Mouse (Mus musculus) olfactory bulb, adult 2 months (tissue): ENCODE results near the gene Pmpcb. TPM values are rescaled to one million over a fixed set of nuclear protein-coding genes. Genes with fewer than 3 reads are reported as not detected.

ENCODE experiments used
- H3K27ac ChIP-seq: fragments of 200-500 bp; 2 replicates; pipeline ENCODE4 v1.5.1; 2012; ENCODE audit warnings: low read depth, low read length; ENCODE audit not compliant: insufficient read depth
- H3K4me1 ChIP-seq: fragments of 200-500 bp; 2 replicates; pipeline ENCODE4 v1.6.1; 2012; ENCODE audit warnings: low read length; ENCODE audit not compliant: control insufficient read depth, insufficient read depth
- H3K4me3 ChIP-seq: fragments of 200-500 bp; 2 replicates; pipeline ENCODE4 v1.5.1; 2012; ENCODE audit warnings: mild to moderate bottlenecking, low read depth, low read length, moderate library complexity; ENCODE audit not compliant: insufficient read depth
- CTCF ChIP-seq: fragments of 200-500 bp; IDR thresholded peaks from 2 replicates; pipeline ENCODE4 v1.5.1; 2012; ENCODE audit warnings: low read depth, mild to moderate bottlenecking, low read length, moderate library complexity; ENCODE audit not compliant: insufficient read depth
- POLR2A ChIP-seq: fragments of 200-500 bp; IDR thresholded peaks from 2 replicates; pipeline ENCODE4 v1.6.1; 2012; ENCODE audit warnings: mild to moderate bottlenecking, low read depth, low read length, moderate library complexity; ENCODE audit not compliant: insufficient read depth
- WGBS: fragments of 180-500 bp; shearing (Covaris S2); methylation state at CpG from one replicate; pipeline ENCODE4 v1.1.7; 2018; 5-methylcytosine and 5-hydroxymethylcytosine counted together
- polyA plus RNA-seq: library from polyadenylated mRNA; stranded (reverse); fragments of >200 nt; gene quantifications from 2 replicates; pipeline ENCODE4 v1.2.4, GENCODE M21; 2012; ENCODE audit warnings: low replicate concordance; ENCODE audit not compliant: missing spikeins, insufficient read depth, insufficient read length

The Pmpcb gene
- polyA plus RNA-seq, 1 experiment: not detected

DNA sequence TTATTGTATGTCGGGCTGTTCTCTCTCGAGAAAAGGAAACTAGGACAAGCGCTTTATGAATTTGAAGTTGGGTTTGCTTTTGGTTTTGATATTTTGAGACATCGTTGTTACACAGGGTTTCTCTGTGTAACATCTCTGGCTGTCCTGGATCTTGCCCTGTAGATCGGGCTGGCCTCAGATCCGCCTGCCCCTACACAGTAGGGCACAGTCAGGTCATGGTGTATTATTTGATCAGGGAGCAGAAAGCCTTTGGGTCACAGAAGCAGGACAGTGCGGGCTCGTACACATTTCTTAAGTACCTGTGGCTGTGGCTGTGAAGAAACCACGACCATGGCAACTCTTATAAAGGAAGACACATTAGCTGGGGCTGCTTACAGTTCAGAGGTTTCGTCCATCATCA is 679 bp downstream of the Pmpcb start:
- WGBS: 17% methylated on average over 10 of the region's 10 CpGs
- H3K4me1 ChIP-seq: peaks cover 7% of the 10 kb centered on the region; the same call in 1 of the 2 replicates

GRCm38 (mm10) chr5:21739120-21739519 is 2.2 kb downstream of the Pmpcb start:
- H3K4me1 ChIP-seq: 0 out of 2 replicates have a peak, but pooled peaks cover 3% of the 10 kb centered on the region
- H3K27ac ChIP-seq: no peak overlapping the region
- no peak for TF ChIP-seq CTCF
- TF ChIP-seq POLR2A: no peak
- H3K4me3 ChIP-seq: no peak overlapping the region
- 88% methylated on average over 11 of the region's 11 CpGs for WGBS

More for the DNA sequence above, 679 bp downstream of the Pmpcb start:
- Histone ChIP-seq H3K4me3 (peak overlapping the region; percentile 95), H3K27ac (no peak overlapping the region)
- no peak for TF ChIP-seq POLR2A
- TF ChIP-seq CTCF: no peak

DNA sequence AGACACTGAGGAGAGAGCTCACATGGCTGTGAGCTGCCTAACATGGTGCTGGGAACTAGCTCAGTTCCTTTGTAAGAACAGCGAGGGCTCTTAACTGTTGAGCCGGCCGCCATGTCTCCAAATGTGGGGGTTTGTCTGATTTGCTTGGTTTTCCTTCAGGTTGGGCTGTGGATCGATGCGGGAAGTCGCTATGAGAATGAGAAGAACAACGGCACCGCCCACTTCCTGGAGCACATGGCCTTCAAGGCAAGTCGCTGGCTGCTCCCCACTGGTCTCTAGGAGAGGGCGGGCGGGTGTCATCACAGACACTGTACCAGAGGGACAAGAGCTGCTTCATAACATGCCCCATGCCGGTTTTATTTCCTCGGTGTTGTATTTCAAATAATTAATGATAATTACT is 2.9 kb downstream of the Pmpcb start:
- no peak overlapping the region for H3K27ac ChIP-seq
- TF ChIP-seq POLR2A (no peak), CTCF (no peak)
- 87% methylated on average over 13 of the region's 13 CpGs for WGBS

GRCm38 (mm10) chr5:21743606-21744005 is 6.7 kb downstream of the Pmpcb start:
- H3K4me3 ChIP-seq: no peak overlapping the region
- H3K27ac ChIP-seq: no peak overlapping the region
- no peaks in the 10 kb centered on the region for H3K4me1 ChIP-seq
- WGBS: 96% methylated on average over 10 of the region's 10 CpGs
- TF ChIP-seq CTCF (no peak), POLR2A (no peak)

More for the DNA sequence above, 2.9 kb downstream of the Pmpcb start:
- H3K4me3 ChIP-seq: no peak overlapping the region
- H3K4me1 ChIP-seq: 0 out of 2 replicates have a peak, but pooled peaks cover 2% of the 10 kb centered on the region

DNA sequence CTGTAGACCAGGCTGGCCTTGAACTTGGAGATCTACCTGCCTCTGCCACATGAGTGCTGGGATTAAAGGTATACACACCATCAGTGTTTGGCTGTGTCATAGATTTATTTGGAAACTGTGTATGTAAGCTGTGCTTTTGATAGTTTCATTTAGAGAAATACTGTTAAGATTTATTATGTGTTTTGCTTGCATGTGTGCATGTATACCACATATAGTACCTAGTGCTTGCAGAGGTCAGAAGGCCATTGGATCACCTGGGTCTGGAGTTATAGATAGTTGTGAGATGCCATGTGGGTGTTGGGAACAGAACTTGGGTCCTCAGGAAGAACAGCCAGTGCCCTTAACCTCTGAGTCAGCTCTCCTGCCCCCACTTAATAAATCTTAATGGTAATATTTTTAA is 7.7 kb downstream of the Pmpcb start:
- TF ChIP-seq CTCF: no peak
- TF ChIP-seq POLR2A: no peak
- no peak overlapping the region for H3K4me3 ChIP-seq
- no peak overlapping the region for H3K27ac ChIP-seq
- H3K4me1 ChIP-seq: no peaks in the 10 kb centered on the region

GRCm38 (mm10) chr5:21745966-21746365 is 9.0 kb downstream of the Pmpcb start:
- Histone ChIP-seq H3K27ac (no peak overlapping the region), H3K4me1 (no peaks in the 10 kb centered on the region), H3K4me3 (no peak overlapping the region)
- 92% methylated on average over 8 of the region's 8 CpGs for WGBS
- no peak for TF ChIP-seq CTCF
- TF ChIP-seq POLR2A: no peak

DNA sequence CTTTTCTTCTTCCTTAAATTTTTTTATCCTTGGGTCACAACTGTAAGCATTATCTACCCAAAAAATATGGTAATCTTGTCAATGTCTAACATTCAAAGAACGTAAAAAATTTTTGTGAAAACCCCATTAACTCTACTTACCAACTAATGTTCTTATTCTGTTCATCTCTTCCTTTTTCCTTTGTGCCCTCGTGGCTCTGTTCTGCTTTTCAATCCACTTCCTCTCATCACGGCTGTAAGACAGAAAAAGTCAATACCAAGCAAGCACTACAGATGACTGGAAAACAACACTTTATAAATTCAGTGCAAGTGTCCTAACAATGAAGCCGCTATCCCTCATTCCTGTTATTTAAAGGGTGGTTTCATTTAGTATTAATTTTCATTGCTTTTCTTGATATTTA is 31.6 kb downstream of the Pmpcb start:
- Histone ChIP-seq H3K27ac (no peak overlapping the region), H3K4me3 (no peak overlapping the region), H3K4me1 (no peaks in the 10 kb centered on the region)
- TF ChIP-seq CTCF (no peak), POLR2A (no peak)
- 86% methylated on average over 4 of the region's 4 CpGs for WGBS

DNA sequence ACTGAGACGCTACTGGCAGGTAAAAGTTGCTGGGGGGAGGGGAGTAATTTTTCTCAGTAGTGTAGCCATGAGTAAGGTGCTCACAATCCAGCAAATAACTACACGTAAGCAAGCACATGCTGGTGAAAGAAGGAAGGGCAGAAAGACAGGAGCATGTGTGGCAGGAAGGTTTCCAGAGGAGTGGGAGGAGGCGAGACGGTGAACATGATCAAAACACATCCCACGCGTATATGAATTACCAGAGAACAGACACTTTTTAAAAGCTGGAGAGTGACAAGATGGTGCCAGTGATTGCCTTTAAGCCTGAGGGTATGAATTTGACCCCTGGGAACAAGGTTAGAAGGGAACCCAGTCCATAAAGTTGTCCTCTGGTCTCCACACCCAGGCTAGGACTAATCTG is 32.9 kb downstream of the Pmpcb start:
- 90% methylated on average over 6 of the region's 6 CpGs for WGBS
- TF ChIP-seq CTCF (no peak), POLR2A (no peak)
- Histone ChIP-seq H3K4me1 (no peaks in the 10 kb centered on the region), H3K27ac (no peak overlapping the region), H3K4me3 (no peak overlapping the region)

GRCm38 (mm10) chr5:21776491-21776890 is 39.5 kb downstream of the Pmpcb start:
- TF ChIP-seq POLR2A: no peak
- TF ChIP-seq CTCF: no peak
- 94% methylated on average over 6 of the region's 6 CpGs for WGBS
- no peak overlapping the region for H3K4me3 ChIP-seq

GRCm38 (mm10) chr5:21784161-21785052 is 47.5 kb downstream of the Pmpcb start:
- Histone ChIP-seq H3K4me1 (peaks cover 7% of the 10 kb centered on the region), H3K27ac (no peak overlapping the region), H3K4me3 (peak overlapping the region; percentile 67)
- no peak for TF ChIP-seq POLR2A
- no peak for TF ChIP-seq CTCF
- under 1% methylated on average over 51 of the region's 51 CpGs for WGBS

More at GRCm38 (mm10) chr5:21776491-21776890, 39.5 kb downstream of the Pmpcb start:
- H3K4me1 ChIP-seq: no peaks in the 10 kb centered on the region
- no peak overlapping the region for H3K27ac ChIP-seq
